Mouse (Mus musculus) midbrain, postnatal 0 days (tissue): ENCODE measurements around the gene Hdac5. TPM values are rescaled to one million over a fixed set of nuclear protein-coding genes. Genes with fewer than 3 reads are reported as not detected.

Source experiments
- ATAC-seq: fragments of 200-750 bp; cut with Nextera tagmentation; 2 replicates; pipeline ENCODE4 v1.8.0; 2017; ENCODE audit warnings: moderate number of reproducible peaks, mild to moderate bottlenecking, moderate TSS enrichment, moderate library complexity; ENCODE audit not compliant: low FRiP score
- DNase-seq: peaks from one replicate; pipeline ENCODE4 v3.0.0-alpha.2; 2015; ENCODE audit warnings: low spot score
- H3K27ac ChIP-seq: fragments of 300-500 bp; sonication (generic); 2 replicates; pipeline ENCODE4 v1.5.1; 2014; ENCODE audit warnings: low read depth, mild to moderate bottlenecking, low read length, mixed read lengths
- H3K27me3 ChIP-seq: fragments of 300-500 bp; sonication (generic); 2 replicates; pipeline ENCODE4 v1.6.1; 2014; ENCODE audit warnings: low read length, control low read depth, mixed read lengths; ENCODE audit not compliant: insufficient read depth
- H3K36me3 ChIP-seq: fragments of 300-500 bp; sonication (generic); 2 replicates; pipeline ENCODE4 v1.6.1; 2014; ENCODE audit warnings: low read length, control low read depth, mixed read lengths; ENCODE audit not compliant: insufficient read depth
- H3K4me1 ChIP-seq: fragments of 300-500 bp; sonication (generic); 2 replicates; pipeline ENCODE4 v1.6.1; 2014; ENCODE audit warnings: mild to moderate bottlenecking, control low read depth, antibody characterized with exemption, low read length, mixed read lengths; ENCODE audit not compliant: insufficient read depth
- H3K4me2 ChIP-seq: fragments of 300-500 bp; sonication (generic); 2 replicates; pipeline ENCODE4 v1.6.1; 2014; ENCODE audit warnings: low read depth, mild to moderate bottlenecking, low read length, mixed read lengths; ENCODE audit not compliant: poor library complexity, severe bottlenecking
- H3K4me3 ChIP-seq: fragments of 300-500 bp; sonication (generic); 2 replicates; pipeline ENCODE4 v1.5.1; 2014; ENCODE audit warnings: low read depth, mild to moderate bottlenecking, low read length, moderate library complexity
- H3K9ac ChIP-seq: fragments of 300-500 bp; sonication (generic); replicated peaks from 2 replicates; pipeline ENCODE4 v1.6.1; 2014; ENCODE audit warnings: mild to moderate bottlenecking, low read length, moderate library complexity, mixed read lengths; ENCODE audit not compliant: poor library complexity, severe bottlenecking
- H3K9me3 ChIP-seq: fragments of 300-500 bp; sonication (generic); 2 replicates; pipeline ENCODE4 v1.6.1; 2016; ENCODE audit warnings: low read length, control low read depth
- CTCF ChIP-seq: IDR thresholded peaks from 2 replicates; pipeline ENCODE4 v1.5.1; 2016; ENCODE audit warnings: antibody characterized with exemption, mild to moderate bottlenecking
- WGBS: fragments of 180-500 bp; shearing (Covaris S2); extraction: QIAGEN DNeasy Blood & Tissue Kit; methylation state at CpG from one replicate; pipeline ENCODE4 v1.1.7; 2014; 5-methylcytosine and 5-hydroxymethylcytosine counted together
- polyA plus RNA-seq: library from polyadenylated mRNA; unstranded; fragments of >200 nt; fragmentation: Nextera tagmentation; extraction: Ambion mirVana; gene quantifications from 2 replicates; pipeline ENCODE4 v1.2.1, GENCODE M21; 2015
- total RNA-seq: library from RNA; depleted of rRNA; stranded (reverse); fragments of >200 nt; gene quantifications from 2 replicates; pipeline ENCODE4 v1.2.3, GENCODE M21; 2014

Gene Hdac5
- total and polyA plus RNA-seq, 2 experiments from 2014 or later, result 65.9 to 183 TPM

DNA sequence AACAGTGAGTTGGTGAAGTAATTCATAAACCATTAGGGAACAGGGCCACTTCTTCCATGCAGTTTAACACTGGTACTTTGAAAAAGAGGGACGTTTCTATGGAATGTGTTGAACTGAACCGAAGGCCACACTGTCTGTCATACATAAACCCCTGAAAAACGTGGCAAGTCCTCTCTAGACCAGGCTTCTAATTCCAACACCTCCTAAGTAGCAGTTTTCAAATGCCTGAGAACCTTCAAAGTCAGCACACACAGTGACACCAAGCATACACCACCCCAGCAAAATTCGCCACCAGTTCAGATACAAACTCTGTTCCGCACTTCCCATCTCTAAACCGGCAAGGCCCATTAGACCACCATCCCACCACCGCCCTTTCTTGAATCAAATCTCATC, 45.7 kb downstream of the Hdac5 start:
- Histone ChIP-seq H3K4me3 (peak overlapping the region; percentile 86), H3K27me3 (no peaks in the 10 kb centered on the region), H3K9me3 (no peaks in the 10 kb centered on the region), H3K36me3 (peaks cover 9% of the 10 kb centered on the region; the same call in 1 of the 2 replicates), H3K9ac (peak overlapping the region; percentile 92), H3K27ac (peak overlapping the region; percentile 95), H3K4me1 (0 out of 2 replicates have a peak, but pooled peaks cover 7% of the 10 kb centered on the region), H3K4me2 (peak overlapping the region; percentile 72)
- 3% methylated on average over 7 of the region's 7 CpGs for WGBS
- DNase-seq, result no peak
- TF ChIP-seq CTCF, result no peak
- no peak for ATAC-seq

DNA sequence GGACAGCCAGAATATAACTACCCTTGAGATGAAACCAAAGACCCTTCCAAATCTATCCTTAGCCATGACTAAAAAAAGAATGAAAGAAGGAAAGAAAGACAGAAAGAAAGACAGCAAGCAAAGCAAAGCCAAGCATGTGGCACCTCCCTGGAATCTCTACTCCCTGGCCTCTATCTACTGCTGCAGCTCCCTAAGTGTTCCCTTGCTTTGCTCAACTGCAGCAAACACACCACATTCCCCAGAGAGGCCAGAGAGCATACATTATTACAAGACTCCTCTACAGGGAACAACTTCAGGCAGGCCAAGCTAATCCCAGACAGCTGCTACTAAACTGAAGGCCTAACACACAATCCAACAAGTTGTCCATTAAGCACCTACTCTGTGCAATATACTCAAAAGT, 50.1 kb downstream of the Hdac5 start:
- Histone ChIP-seq H3K9ac (no peak overlapping the region), H3K4me3 (no peak overlapping the region), H3K27ac (no peak overlapping the region), H3K27me3 (no peaks in the 10 kb centered on the region), H3K36me3 (peaks cover 26% of the 10 kb centered on the region; the same call in 1 of the 2 replicates), H3K4me2 (no peak overlapping the region), H3K9me3 (no peaks in the 10 kb centered on the region), H3K4me1 (0 out of 2 replicates have a peak, but pooled peaks cover 3% of the 10 kb centered on the region)
- no peak for TF ChIP-seq CTCF
- ATAC-seq, result no peak
- no peak for DNase-seq

GRCm38 (mm10) chr11:102168689-102169088, 61.3 kb downstream of the Hdac5 start:
- H3K4me3 ChIP-seq, result no peak overlapping the region
- ATAC-seq, result no peak

DNA sequence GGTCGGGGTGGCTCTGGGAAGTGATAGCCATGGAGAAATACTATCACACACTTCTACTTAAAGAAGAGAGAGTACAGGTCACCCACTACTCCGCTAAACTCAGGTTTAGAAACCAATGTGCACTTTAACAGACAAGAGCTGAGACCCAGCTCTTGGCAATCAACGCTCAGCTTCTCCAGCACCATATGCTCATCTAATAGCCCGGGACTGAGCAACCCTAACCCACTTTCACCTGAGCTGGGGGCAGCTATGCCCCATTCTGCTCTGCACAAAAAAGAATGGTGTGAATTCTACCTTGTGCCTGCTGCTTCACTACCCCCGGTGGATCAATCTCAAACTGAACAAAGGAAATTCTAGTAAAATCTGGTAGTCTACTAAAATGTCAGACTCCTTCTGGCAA, 62.4 kb downstream of the Hdac5 start:
- H3K4me3 ChIP-seq, result no peak overlapping the region
- no peak overlapping the region for H3K4me2 ChIP-seq
- H3K9me3 ChIP-seq, result no peaks in the 10 kb centered on the region
- ATAC-seq, result no peak
- H3K4me1 ChIP-seq, result no peaks in the 10 kb centered on the region
- H3K27ac ChIP-seq, result no peak overlapping the region
- H3K27me3 ChIP-seq, result no peaks in the 10 kb centered on the region
- TF ChIP-seq CTCF, result no peak
- H3K36me3 ChIP-seq, result peaks cover 45% of the 10 kb centered on the region
- DNase-seq, result no peak
- 91% methylated on average over 5 of the region's 5 CpGs for WGBS
- no peak overlapping the region for H3K9ac ChIP-seq

More at GRCm38 (mm10) chr11:102168689-102169088, 61.3 kb downstream of the Hdac5 start:
- no peaks in the 10 kb centered on the region for H3K27me3 ChIP-seq
- DNase-seq, result no peak
- TF ChIP-seq CTCF, result no peak
- H3K9ac ChIP-seq, result no peak overlapping the region
- H3K36me3 ChIP-seq, result peaks cover 36% of the 10 kb centered on the region
- WGBS, result 89% methylated on average over 5 of the region's 5 CpGs
- no peak overlapping the region for H3K4me2 ChIP-seq
- H3K9me3 ChIP-seq, result no peaks in the 10 kb centered on the region
- no peak overlapping the region for H3K27ac ChIP-seq
- H3K4me1 ChIP-seq, result no peaks in the 10 kb centered on the region

DNA sequence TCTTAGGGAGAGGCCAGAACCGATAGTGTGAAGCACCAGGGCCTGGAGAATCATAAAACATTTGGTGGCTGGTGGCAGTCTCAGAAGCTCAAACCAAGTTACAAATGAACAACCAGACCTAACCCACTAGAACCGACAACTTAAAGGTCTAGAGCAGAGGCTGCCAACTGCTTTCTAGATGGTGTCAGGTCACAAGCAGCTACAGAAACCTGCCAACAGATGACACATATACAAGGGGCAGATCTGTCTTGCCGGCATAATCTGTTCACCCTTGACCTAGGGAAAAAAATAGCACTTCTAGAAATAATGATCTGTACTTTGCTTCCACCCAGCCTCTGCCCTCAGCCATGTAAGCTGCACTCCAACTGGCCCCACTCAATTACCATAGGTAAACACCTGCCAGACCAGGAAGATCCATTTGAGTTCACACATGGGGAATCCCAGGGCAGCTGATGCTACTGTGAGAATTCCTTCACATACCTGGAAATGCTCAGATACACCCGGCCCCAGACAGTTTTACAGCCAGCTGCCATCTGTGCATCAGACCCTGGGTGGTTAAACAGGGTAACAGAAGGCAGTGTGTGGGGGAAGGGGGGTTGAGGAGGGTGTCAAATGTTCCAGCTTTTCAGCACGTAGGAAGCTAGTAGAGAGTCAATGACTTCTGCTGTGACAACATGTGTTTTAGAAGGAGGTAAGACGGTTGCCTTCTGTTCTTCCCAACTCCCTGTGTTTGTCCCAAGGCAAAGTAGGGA, 63.8 kb downstream of the Hdac5 start:
- no peak for ATAC-seq
- Histone ChIP-seq H3K4me2 (no peak overlapping the region), H3K27me3 (no peaks in the 10 kb centered on the region), H3K4me1 (no peaks in the 10 kb centered on the region), H3K4me3 (no peak overlapping the region), H3K9ac (no peak overlapping the region), H3K27ac (no peak overlapping the region), H3K9me3 (no peaks in the 10 kb centered on the region), H3K36me3 (peaks cover 45% of the 10 kb centered on the region)
- peak; percentile 66 for DNase-seq
- TF ChIP-seq CTCF, result no peak
- 85% methylated on average over 6 of the region's 6 CpGs for WGBS

- Histone ChIP-seq H3K27me3 (no peaks in the 10 kb centered on the region), H3K4me2 (no peak overlapping the region), H3K9ac (no peak overlapping the region), H3K27ac (no peak overlapping the region), H3K4me1 (peaks cover 6% of the 10 kb centered on the region), H3K4me3 (no peak overlapping the region), H3K36me3 (peaks cover 20% of the 10 kb centered on the region), H3K9me3 (no peaks in the 10 kb centered on the region)
- ATAC-seq, result no peak
- no peak for DNase-seq
- TF ChIP-seq CTCF, result no peak
- WGBS, result 77% methylated on average over 5 of the region's 5 CpGs
These were observed 70.2 kb downstream of the Hdac5 start for GRCm38 (mm10) chr11:102159781-102160180.
